Mouse (Mus musculus) erythroblast, embryonic 14.5 days (primary cell): ENCODE data around the gene Zfp3.

Source experiments
- GATA1 ChIP-seq: IDR thresholded peaks from 2 replicates; pipeline ENCODE4 v1.6.1; 2012; ENCODE audit warnings: low read length, inconsistent platforms, mixed read lengths
- TAL1 ChIP-seq: IDR thresholded peaks from 3 replicates; pipeline ENCODE4 v1.6.1; 2012; ENCODE audit warnings: low read length, inconsistent platforms, mixed read lengths

GRCm38 (mm10) chr11:70737749-70738148 lies 26.3 kb upstream of the Zfp3 start:
- TF ChIP-seq GATA1 (no peak), TAL1 (no peak)
